Comparison of ENCODE assay signal across 24 mouse cellular contexts in genomic region chr10:117779581-117780305, GRCm38 (mm10).
"Had no signal": no experiment of that assay in that cellular context is flagged by ENCODE, and none has a peak within 500 bp of the region (broad histone marks: within the 10 kb centered on the region; RNA-seq: fewer than 3 reads in every experiment).

No protein-coding gene starts in this region.

- H3K4me3 ChIP-seq: kidney, embryonic 15.5 days; limb, embryonic 12.5 days; limb, embryonic 15.5 days; liver, embryonic 12.5 days; liver, embryonic 15.5 days; lung, embryonic 15.5 days; megakaryocyte, embryonic 14.5 days; midbrain, embryonic 10.5 days; neural tube, embryonic 12.5 days; neural tube, embryonic 15.5 days had no signal

- H3K4me2 ChIP-seq: kidney, embryonic 15.5 days; limb, embryonic 12.5 days; limb, embryonic 15.5 days; liver, embryonic 12.5 days; liver, embryonic 15.5 days; lung, embryonic 15.5 days; neural tube, embryonic 12.5 days; neural tube, embryonic 15.5 days had no signal

- H3K27ac ChIP-seq: kidney, embryonic 15.5 days; limb, embryonic 12.5 days; limb, embryonic 15.5 days; liver, embryonic 12.5 days; liver, embryonic 15.5 days; lung, embryonic 15.5 days; midbrain, embryonic 10.5 days; neural tube, embryonic 12.5 days; neural tube, embryonic 15.5 days had no signal

- ATAC-seq: liver, embryonic 12.5 days had no signal

- H3K9ac ChIP-seq: kidney, embryonic 15.5 days; limb, embryonic 12.5 days; limb, embryonic 15.5 days; liver, embryonic 12.5 days; liver, embryonic 15.5 days; lung, embryonic 15.5 days; neural tube, embryonic 12.5 days; neural tube, embryonic 15.5 days had no signal

- H3K9me3 ChIP-seq: kidney, embryonic 15.5 days; limb, embryonic 12.5 days; limb, embryonic 15.5 days; liver, embryonic 12.5 days; liver, embryonic 15.5 days; lung, embryonic 15.5 days; megakaryocyte, embryonic 14.5 days; midbrain, embryonic 10.5 days; neural tube, embryonic 12.5 days; neural tube, embryonic 15.5 days had no signal

- H3K4me1 ChIP-seq: kidney, embryonic 15.5 days; limb, embryonic 12.5 days; limb, embryonic 15.5 days; liver, embryonic 12.5 days; liver, embryonic 15.5 days; lung, embryonic 15.5 days; midbrain, embryonic 10.5 days; neural tube, embryonic 12.5 days; neural tube, embryonic 15.5 days had no signal

- DNase-seq: kidney, adult 11 months; kidney, adult 8-10 months; kidney, postnatal 10 days; kidney, postnatal 36 days; left cerebral cortex, postnatal 4 days; lung, adult 18-20 months; lung, postnatal 10 days; lung, postnatal 4 days; midbrain, embryonic 14.5 days; right cerebral cortex, adult 18-20 months; right cerebral cortex, postnatal 25 days; spleen, adult 18-20 months; thymus, adult 18-20 months; thymus, postnatal 36 days had no signal

- H3K27me3 ChIP-seq: kidney, embryonic 15.5 days; limb, embryonic 12.5 days; limb, embryonic 15.5 days; liver, embryonic 12.5 days; liver, embryonic 15.5 days; lung, embryonic 15.5 days; megakaryocyte, embryonic 14.5 days; neural tube, embryonic 12.5 days; neural tube, embryonic 15.5 days had no signal
